Mouse (Mus musculus): ENCODE results near the gene Ccdc117. TPM values are rescaled to one million over a fixed set of nuclear protein-coding genes. Genes with fewer than 3 reads are reported as not detected.

Ccdc117 gene
- total and polyA plus RNA-seq, 2 experiments from 2014 or later, result 6.6 to 10.5 TPM

DNA sequence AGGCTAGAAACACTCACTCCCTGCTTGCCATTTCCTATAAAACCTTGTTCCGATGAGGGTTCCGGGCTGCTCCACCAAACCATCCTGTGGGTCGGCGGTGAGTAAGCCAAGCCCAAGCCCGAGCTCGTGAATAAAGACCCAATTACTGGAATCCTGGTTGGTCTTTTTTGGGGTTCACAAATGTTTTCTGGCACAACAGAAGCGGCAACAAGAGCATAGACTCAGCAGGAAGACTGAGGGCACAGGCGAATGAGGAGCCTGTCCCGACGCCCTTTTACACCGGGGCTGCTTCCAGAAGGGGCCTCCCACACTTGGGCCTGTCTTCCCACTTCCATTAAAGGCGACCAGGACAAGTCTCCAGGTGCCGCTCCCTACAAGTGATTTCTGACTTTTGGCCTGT lies 59.4 kb downstream of the Ccdc117 start:
- Histone ChIP-seq H3K9ac (replicated peaks; ENCODE audit: low read length) (no peak overlapping the region), H3K36me3 (ENCODE audit: insufficient read depth, low read length) (no peaks in the 10 kb centered on the region), H3K27ac (no peak overlapping the region), H3K4me1 (ENCODE audit: insufficient read depth, low read length) (no peaks in the 10 kb centered on the region), H3K4me3 (ENCODE audit: low read length) (no peak overlapping the region), H3K27me3 (ENCODE audit: insufficient read depth, low read length) (no peaks in the 10 kb centered on the region), H3K9me3 (ENCODE audit: low read length) (no peaks in the 10 kb centered on the region), H3K4me2 (ENCODE audit: low read depth, low read length) (no peak overlapping the region)
- DNase-seq (ENCODE audit: low spot score), result no peak
- 90% methylated on average over 13 of the region's 13 CpGs for WGBS
- no peak for ATAC-seq
- TF ChIP-seq CTCF (IDR thresholded peaks at IDR 0.05; ENCODE audit: low read depth), result no peak

Other genes starting within 250 kb of the Ccdc117 start
- 13.6 and 17.1 TPM in 2 replicates for gene Znrf3, start 97.3 kb downstream of the Ccdc117 start, total RNA-seq (2014; rRNA removed)
- 9.9 and 10.2 TPM in 2 replicates for gene Znrf3, start 97.3 kb downstream of the Ccdc117 start, polyA plus RNA-seq (2015; fragmentation: Nextera tagmentation; extraction: Ambion mirVana)
- 95.0 and 102 TPM in 2 replicates for gene Xbp1, start 21.5 kb downstream of the Ccdc117 start, total RNA-seq (2014; rRNA removed)
- 87.1 and 88.9 TPM in 2 replicates for gene Xbp1, start 21.5 kb downstream of the Ccdc117 start, polyA plus RNA-seq (2015; fragmentation: Nextera tagmentation; extraction: Ambion mirVana)
- not detected in 2 replicates for gene Ankrd36, start 27.5 kb upstream of the Ccdc117 start, total RNA-seq (2014; rRNA removed)
- gene Ankrd36, start 27.5 kb upstream of the Ccdc117 start, polyA plus RNA-seq (2015; fragmentation: Nextera tagmentation; extraction: Ambion mirVana), result not detected in 2 replicates
- gene Mrps24, start 173.5 kb upstream of the Ccdc117 start, total RNA-seq (2014; rRNA removed), result 53.9 and 56.4 TPM in 2 replicates
- 230 and 234 TPM in 2 replicates for gene Mrps24, start 173.5 kb upstream of the Ccdc117 start, polyA plus RNA-seq (2015; fragmentation: Nextera tagmentation; extraction: Ambion mirVana)
- gene Urgcp, start 220.2 kb upstream of the Ccdc117 start, total RNA-seq (2014; rRNA removed), result 58.4 and 61.5 TPM in 2 replicates
- gene Urgcp, start 220.2 kb upstream of the Ccdc117 start, polyA plus RNA-seq (2015; fragmentation: Nextera tagmentation; extraction: Ambion mirVana), result 30.7 and 32.8 TPM in 2 replicates
- gene Dbnl, start 246.3 kb upstream of the Ccdc117 start, total RNA-seq (2014; rRNA removed), result 74.3 and 81.7 TPM in 2 replicates
- gene Dbnl, start 246.3 kb upstream of the Ccdc117 start, polyA plus RNA-seq (2015; fragmentation: Nextera tagmentation; extraction: Ambion mirVana), result 122 and 123 TPM in 2 replicates